Mouse (Mus musculus): ENCODE measurements around the gene Rgs7.

Gene Rgs7

GRCm38 (mm10) chr1:175300895-175301294, 191.4 kb downstream of the Rgs7 start:
- DNase-seq (ENCODE audit: low spot score): no peak

- DNase-seq (ENCODE audit: low spot score): no peak
Measured at GRCm38 (mm10) chr1:175300404-175300803, 191.9 kb downstream of the Rgs7 start.

- no peak for DNase-seq (ENCODE audit: low spot score)
Measured at GRCm38 (mm10) chr1:175299603-175300397, 192.5 kb downstream of the Rgs7 start.

GRCm38 (mm10) chr1:175296906-175297305, 195.4 kb downstream of the Rgs7 start:
- no peak for DNase-seq (ENCODE audit: low spot score)

- no peak for DNase-seq (ENCODE audit: low spot score)
Measured at GRCm38 (mm10) chr1:175290072-175290471, 202.2 kb downstream of the Rgs7 start.

- DNase-seq (ENCODE audit: low spot score): no peak
Measured at GRCm38 (mm10) chr1:175262341-175262740, 230.0 kb downstream of the Rgs7 start.

GRCm38 (mm10) chr1:175259374-175259773, 232.9 kb downstream of the Rgs7 start:
- no peak for DNase-seq (ENCODE audit: low spot score)

- DNase-seq (ENCODE audit: low spot score): no peak
Measured at GRCm38 (mm10) chr1:175255224-175255623, 237.1 kb downstream of the Rgs7 start.

- no peak for DNase-seq (ENCODE audit: low spot score)
Measured at GRCm38 (mm10) chr1:175254724-175255123, 237.6 kb downstream of the Rgs7 start.

- DNase-seq (ENCODE audit: low spot score): no peak
Measured at GRCm38 (mm10) chr1:175242135-175242534, 250.2 kb downstream of the Rgs7 start.

GRCm38 (mm10) chr1:175240137-175240536, 252.2 kb downstream of the Rgs7 start:
- DNase-seq (ENCODE audit: low spot score): no peak

GRCm38 (mm10) chr1:175221593-175222500, 270.5 kb downstream of the Rgs7 start:
- no peak for DNase-seq (ENCODE audit: low spot score)

- DNase-seq (ENCODE audit: low spot score): no peak
Measured at GRCm38 (mm10) chr1:175219563-175219962, 272.7 kb downstream of the Rgs7 start.

GRCm38 (mm10) chr1:175207004-175207403, 285.3 kb downstream of the Rgs7 start:
- DNase-seq (ENCODE audit: low spot score): no peak

- DNase-seq (ENCODE audit: low spot score): no peak
Measured at GRCm38 (mm10) chr1:175205633-175206032, 286.7 kb downstream of the Rgs7 start.

GRCm38 (mm10) chr1:175203544-175203943, 288.8 kb downstream of the Rgs7 start:
- no peak for DNase-seq (ENCODE audit: low spot score)

GRCm38 (mm10) chr1:175202902-175203301, 289.4 kb downstream of the Rgs7 start:
- no peak for DNase-seq (ENCODE audit: low spot score)

- DNase-seq (ENCODE audit: low spot score): no peak
Measured at GRCm38 (mm10) chr1:175198881-175199280, 293.4 kb downstream of the Rgs7 start.

GRCm38 (mm10) chr1:175195806-175196205, 296.5 kb downstream of the Rgs7 start:
- no peak for DNase-seq (ENCODE audit: low spot score)

- DNase-seq (ENCODE audit: low spot score): no peak
Measured at GRCm38 (mm10) chr1:175188186-175188585, 304.1 kb downstream of the Rgs7 start.

GRCm38 (mm10) chr1:175185211-175185610, 307.1 kb downstream of the Rgs7 start:
- no peak for DNase-seq (ENCODE audit: low spot score)

- no peak for DNase-seq (ENCODE audit: low spot score)
Measured at GRCm38 (mm10) chr1:175184736-175185135, 307.6 kb downstream of the Rgs7 start.

GRCm38 (mm10) chr1:175178733-175179132, 313.6 kb downstream of the Rgs7 start:
- DNase-seq (ENCODE audit: low spot score): no peak
